Mouse (Mus musculus): Measurements from ENCODE around the gene Abca2.
"Not testable (repeated sequence)": the region's sequence is repeated elsewhere in the genome, so short reads cannot be mapped to it uniquely, and the experiment has no call there.

The Abca2 gene

DNA sequence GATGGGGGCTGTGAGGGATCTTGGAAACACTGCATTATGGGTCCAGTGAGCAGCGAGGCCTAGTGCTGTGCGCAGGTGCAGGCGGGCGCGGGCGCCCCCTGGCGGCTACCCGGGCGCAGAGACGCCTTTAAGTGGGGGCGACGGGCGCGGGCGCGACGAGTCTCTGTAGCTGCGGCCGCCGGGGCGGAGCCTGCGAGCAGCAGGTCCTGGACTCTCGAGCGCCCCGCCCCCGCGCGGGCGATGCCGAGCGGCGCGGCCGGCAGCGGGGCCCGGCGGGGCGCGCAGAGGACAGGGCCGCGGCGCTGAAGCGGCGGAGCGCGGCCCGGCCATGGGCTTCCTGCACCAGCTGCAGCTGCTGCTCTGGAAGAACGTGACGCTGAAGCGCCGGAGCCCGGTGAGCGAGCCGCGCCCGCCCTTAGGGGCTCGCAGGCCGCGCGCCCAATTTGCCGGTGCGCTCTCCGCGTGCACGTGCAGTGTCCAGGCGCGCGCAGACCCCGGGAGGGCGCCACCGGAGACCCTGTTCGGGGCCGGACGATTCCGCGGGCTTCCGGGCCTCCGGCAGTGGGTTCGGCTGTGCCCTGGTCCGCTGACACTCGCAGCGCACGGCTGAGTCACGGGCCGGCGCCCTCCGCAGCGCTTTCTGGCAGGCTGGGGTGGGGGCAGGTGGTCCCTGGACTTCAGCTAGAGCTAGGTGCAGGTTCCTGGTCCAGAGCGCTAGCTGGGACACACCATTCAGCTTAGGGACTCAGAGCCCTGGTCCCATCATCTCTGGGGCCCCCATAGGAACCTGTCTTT is at the start of gene Abca2:
Gene Abca2 (plus strand): TSS at position 262 of the 795 bp plus-strand sequence.
- peak; percentile 95 for DNase-seq (ENCODE audit: low spot score)

DNA sequence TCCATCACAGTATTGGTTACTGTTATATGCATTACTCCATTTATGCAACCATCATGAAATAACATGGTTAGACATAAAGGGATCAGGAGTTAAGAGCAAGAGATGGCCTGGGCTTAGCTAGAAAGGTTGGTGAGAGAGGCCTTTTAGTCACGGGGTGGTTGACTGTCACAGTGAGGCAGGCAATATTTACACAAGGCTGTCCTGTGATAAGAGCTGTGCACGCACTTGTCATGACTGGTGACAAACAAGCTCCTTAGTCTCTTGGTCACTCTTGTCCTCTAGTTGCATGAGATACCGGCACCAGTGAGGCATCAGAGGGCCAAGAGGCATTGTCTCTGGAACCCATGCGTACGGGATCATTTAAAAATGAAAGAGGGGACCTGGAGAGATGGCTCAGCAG is 44.0 kb upstream of the Abca2 start:
- no peak for DNase-seq (ENCODE audit: low spot score)

DNA sequence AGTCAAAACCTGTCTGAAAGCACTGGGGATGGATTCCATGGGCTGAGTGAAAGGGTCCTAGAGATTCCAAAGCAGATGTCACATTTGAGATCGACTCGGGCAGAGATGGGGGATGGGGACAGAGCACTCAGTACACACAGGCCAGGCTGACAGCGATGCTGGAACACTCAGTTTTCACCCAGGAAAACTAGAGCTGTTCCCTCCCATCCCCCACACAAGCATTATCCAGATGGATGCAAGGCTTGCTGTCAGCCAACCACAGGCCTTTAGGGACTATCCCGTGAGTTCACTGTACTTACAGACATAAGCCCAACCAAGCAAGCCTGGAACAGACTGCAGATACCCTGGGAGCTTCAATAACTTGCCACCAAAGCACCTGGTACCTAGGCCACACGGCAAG is 37.2 kb upstream of the Abca2 start:
- no peak for DNase-seq (ENCODE audit: low spot score)

- DNase-seq (ENCODE audit: low spot score), result peak; percentile 30
These were observed 34.0 kb upstream of the Abca2 start for GRCm38 (mm10) chr2:25394281-25395221.

DNA sequence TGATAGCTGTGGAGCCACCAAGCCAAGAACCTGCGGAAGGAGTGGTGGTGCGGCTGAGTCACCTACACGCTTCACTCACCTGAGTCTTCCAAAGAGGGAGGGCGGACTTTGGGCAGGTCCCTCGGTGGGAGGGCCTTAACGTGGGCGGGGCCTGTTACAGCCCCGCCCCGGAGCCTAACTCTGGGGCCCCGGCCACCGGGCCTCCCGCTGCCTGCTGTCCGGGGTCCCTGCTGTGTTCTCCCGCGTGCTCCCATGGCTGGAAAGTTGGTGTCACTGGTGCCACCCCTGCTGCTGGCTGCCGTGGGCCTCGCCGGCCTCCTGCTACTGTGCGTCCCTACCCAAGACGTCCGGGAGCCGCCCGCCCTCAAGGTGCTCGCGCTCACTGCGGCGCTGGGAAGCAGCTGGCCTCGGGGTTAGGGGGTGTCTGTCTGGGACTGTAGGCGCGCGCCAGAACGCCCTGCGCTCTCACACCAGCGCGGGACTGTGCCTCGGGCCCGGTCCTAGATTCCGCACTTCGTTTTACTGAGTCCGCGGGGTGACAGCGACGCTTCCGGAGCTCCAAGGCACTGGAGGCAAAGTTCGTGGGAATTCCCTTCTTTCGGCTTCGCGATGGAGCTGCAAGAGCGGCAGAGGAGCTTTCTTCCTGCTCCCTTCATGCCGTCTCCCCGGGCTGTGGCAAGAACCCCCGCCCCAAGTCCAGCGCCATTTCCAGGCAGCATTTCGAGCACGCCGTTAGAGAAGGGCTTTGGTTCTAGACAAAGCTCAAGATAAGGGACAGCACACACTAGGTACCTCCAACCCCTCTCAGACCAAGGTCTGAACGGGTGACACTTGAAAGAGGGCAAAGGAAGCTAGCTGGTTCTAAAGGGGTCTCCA is 32.5 kb upstream of the Abca2 start, which contains the start of gene Entpd2:
Gene Entpd2 (plus strand): TSS at position 154 of the 876 bp plus-strand sequence.
- peak; percentile 37 for DNase-seq (ENCODE audit: low spot score)

DNA sequence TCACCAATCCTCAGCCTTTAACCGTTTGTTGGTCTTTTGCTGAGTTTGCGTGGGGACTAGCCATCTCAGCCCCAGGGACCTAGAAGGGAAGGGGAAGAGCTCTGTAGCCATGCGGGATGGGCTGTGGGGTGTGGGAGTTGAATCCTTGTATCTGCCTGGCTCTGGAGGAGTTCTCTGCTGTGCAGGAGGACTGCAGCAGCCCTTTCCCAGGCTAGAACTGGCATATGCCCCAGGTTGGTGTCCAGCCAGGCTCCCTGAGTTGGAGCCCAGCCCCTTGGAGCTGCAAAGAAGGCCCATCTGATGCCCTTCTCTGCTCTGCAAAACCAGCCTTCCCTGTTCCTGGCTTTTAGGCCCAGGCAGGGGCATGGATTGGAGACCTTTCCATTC is 31.9 kb upstream of the Abca2 start:
- DNase-seq (ENCODE audit: low spot score), result peak; percentile 38

GRCm38 (mm10) chr2:25397010-25397409 is 31.5 kb upstream of the Abca2 start:
- DNase-seq (ENCODE audit: low spot score), result no peak

DNA sequence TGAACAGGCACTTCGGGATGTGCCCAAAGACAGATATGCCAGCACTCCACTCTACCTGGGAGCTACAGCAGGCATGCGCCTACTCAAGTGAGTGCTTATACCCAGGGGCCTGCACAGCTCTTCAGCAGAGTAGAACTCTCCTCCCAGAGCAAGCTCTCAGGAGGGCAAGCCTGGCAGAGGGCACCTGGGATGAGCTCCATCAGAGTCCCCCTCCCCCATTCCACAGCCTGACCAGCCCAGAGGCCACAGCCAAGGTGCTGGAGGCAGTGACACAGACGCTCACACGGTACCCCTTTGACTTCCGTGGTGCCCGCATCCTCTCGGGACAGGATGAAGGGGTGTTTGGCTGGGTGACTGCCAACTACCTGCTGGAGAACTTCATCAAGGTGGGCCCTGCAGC is 30.4 kb upstream of the Abca2 start:
- no peak for DNase-seq (ENCODE audit: low spot score)

GRCm38 (mm10) chr2:25399051-25399450 is 29.5 kb upstream of the Abca2 start, which contains the start of gene Npdc1:
TSS of gene Npdc1 (plus strand) at chr2:25399351.
- no peak for DNase-seq (ENCODE audit: low spot score)

DNA sequence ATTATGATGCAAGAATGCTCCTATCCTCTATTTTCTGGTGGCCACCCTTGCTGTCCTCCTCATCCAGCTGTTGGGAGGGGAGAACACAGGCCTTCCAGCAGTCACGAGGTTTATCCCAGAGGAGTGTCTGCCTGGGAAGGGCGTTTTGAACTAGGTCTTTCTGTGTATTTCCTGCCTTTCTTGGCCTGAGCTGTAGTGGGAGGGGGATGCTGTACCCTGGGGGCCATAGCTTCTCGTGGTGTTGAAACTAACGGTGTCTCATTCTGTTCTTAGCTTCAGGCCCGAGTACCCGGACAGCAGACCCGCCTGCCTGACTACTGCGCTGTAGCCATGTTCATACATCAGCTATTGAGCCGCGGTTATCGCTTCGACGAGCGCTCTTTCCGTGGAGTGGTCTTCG is 28.2 kb upstream of the Abca2 start:
- DNase-seq (ENCODE audit: low spot score), result no peak

DNA sequence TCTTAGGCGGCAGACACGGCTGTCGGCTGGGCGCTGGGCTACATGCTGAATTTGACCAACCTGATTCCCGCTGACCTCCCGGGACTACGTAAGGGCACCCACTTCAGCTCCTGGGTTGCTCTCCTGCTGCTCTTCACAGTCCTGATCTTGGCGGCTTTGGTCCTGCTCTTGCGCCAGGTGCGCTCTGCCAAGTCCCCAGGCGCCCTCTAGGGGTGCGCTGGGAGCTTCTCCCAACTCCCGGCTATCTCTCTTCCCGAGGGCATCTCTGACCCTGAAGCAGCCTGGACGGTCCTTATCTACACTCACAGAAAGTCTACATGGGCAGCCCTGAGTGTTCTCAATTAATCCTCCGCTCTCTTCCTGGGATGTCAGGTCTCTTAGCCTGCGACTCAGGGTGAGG is 27.7 kb upstream of the Abca2 start:
- DNase-seq (ENCODE audit: low spot score), result peak; percentile 73

GRCm38 (mm10) chr2:25402377-25402971 is 26.0 kb upstream of the Abca2 start:
- peak; percentile 61 for DNase-seq (ENCODE audit: low spot score)

GRCm38 (mm10) chr2:25402972-25403601 is 25.4 kb upstream of the Abca2 start:
- DNase-seq (ENCODE audit: low spot score), result peak; percentile 78

DNA sequence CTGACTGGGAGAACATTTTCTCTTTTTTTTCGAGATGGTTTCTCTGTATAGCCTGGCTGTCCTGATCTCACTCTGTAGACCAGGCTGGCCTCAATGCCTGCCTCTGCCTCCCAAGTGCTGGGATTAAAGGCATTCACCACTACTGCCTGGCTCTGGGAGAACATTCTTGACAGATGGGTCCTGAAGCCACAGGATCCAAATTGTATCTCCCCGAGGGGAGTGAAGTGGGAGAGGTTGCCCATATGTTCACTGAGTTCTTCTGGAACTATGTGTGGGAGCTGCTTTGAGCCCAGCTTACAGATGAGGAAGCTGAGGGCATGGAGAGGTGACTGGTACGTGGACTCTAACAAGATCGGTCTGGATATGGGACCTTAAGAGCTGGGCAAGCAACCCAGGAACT is 24.5 kb upstream of the Abca2 start:
- no peak for DNase-seq (ENCODE audit: low spot score)

DNA sequence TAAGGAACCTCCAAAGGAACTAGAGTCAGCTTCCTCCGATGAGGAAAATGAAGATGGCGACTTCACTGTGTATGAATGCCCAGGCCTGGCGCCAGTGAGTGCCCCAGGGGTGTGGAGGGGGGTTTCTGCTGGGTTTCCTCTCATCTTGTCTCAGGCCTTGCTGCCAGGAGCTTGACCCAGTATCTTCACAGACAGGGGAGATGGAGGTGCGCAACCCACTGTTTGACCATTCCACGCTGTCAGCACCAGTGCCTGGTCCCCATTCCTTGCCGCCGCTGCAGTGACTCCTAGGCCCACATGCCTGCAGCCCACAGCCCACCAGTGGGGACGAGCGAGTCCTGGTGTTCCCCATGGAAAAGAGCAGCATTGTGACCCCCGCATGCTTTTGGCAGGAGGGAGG is 19.6 kb upstream of the Abca2 start:
- no peak for DNase-seq (ENCODE audit: low spot score)

GRCm38 (mm10) chr2:25413436-25413835 is 15.1 kb upstream of the Abca2 start:
- not testable (repeated sequence) for DNase-seq (ENCODE audit: low spot score)

DNA sequence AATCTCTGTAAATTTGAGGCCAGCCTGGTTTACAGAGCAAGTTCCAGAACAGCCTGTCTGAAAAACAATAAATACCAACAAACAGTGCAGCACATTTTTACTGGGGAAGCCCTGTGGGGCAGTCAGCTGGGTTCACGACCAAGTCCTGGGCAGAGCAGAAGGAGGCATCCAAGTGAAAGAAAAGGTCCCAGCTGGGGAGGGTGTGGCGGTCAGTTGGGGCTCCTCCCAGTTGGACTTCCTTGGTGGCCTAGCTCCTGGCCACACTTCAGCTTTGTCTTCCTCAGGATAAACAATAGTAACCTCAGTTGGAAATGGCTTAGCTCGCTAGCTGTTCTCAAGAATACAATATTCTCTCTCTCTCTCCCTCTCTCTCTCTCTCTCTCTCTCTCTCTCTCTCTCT is 11.1 kb upstream of the Abca2 start:
- no peak for DNase-seq (ENCODE audit: low spot score)

GRCm38 (mm10) chr2:25421896-25422295 is 6.6 kb upstream of the Abca2 start:
- DNase-seq (ENCODE audit: low spot score), result no peak

GRCm38 (mm10) chr2:25422587-25423410 is 5.7 kb upstream of the Abca2 start, which contains the start of gene Fut7:
TSS of gene Fut7 (plus strand) at chr2:25423267.
- no peak for DNase-seq (ENCODE audit: low spot score)

- DNase-seq (ENCODE audit: low spot score), result no peak
These were observed 4.9 kb upstream of the Abca2 start for GRCm38 (mm10) chr2:25423626-25424025.

Data from ovary, postnatal 36 days (tissue).